Mouse (Mus musculus): ENCODE results near the gene Timm50. TPM values are rescaled to one million over a fixed set of nuclear protein-coding genes. Genes with fewer than 3 reads are reported as not detected.
A peak's percentile ranks its signal among the peaks of the same experiment; 100 is the strongest.

Gene Timm50
- polyA plus RNA-seq, 1 experiment: 153 TPM

DNA sequence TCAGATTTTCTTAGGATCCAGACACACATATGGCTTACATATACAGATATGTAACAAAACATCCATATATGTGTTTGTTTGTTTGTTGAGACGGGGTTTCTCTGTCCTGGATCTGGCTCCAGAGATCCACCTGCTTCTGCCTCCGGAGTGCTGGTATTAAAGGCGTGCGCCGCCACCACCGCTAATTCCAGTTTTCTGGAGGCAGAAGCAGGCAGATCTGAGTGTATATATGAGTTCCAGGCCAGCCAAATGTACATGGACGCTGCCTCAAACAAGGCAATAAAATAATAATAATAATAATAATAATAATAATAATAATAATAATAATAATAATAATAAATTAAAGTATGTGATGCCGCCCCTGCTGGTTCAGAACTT is 34.6 kb downstream of the Timm50 start:
- H3K9me3 ChIP-seq: no peaks in the 10 kb centered on the region
- H3K27me3 ChIP-seq (replicated peaks): peaks cover 7% of the 10 kb centered on the region
- H3K36me3 ChIP-seq (replicated peaks; ENCODE audit: low read length): no peaks in the 10 kb centered on the region
- peaks cover 10% of the 10 kb centered on the region for H3K4me1 ChIP-seq
- TF ChIP-seq GATA1 (IDR thresholded peaks at IDR 0.05; ENCODE audit: borderline replicate concordance, low read length) (no peak), FLI1 (IDR thresholded peaks at IDR 0.05; ENCODE audit: low read length) (no peak)
- H3K4me3 ChIP-seq (replicated peaks): peak overlapping the region; percentile 96

DNA sequence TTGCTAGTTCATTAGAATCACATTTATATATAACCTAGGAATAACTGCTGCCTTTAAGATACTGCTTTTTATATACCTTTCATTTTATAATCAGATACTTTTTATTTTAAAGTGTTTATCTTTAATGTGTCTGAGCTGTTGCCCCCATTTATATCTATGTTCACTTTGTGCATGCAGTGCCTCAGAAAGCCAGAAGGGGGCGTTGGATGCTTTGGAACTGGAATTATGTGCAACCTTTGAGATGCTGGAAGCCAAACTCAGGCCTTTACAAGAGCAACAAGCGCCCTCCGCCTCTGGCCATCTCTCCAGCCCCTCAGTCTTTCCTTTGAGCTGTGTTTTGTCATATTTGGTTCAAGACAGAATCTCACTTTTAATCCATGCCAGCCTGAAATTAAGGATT is 40.1 kb downstream of the Timm50 start:
- peaks cover 6% of the 10 kb centered on the region; the same call in 1 of the 2 replicates for H3K9me3 ChIP-seq
- H3K27me3 ChIP-seq (replicated peaks): peaks cover 20% of the 10 kb centered on the region
- peaks cover 13% of the 10 kb centered on the region for H3K4me1 ChIP-seq
- TF ChIP-seq FLI1 (IDR thresholded peaks at IDR 0.05; ENCODE audit: low read length): no peak
- no peak for TF ChIP-seq GATA1 (IDR thresholded peaks at IDR 0.05; ENCODE audit: borderline replicate concordance, low read length)
- no peak overlapping the region for H3K4me3 ChIP-seq (replicated peaks)
- H3K36me3 ChIP-seq (replicated peaks; ENCODE audit: low read length): no peaks in the 10 kb centered on the region

DNA sequence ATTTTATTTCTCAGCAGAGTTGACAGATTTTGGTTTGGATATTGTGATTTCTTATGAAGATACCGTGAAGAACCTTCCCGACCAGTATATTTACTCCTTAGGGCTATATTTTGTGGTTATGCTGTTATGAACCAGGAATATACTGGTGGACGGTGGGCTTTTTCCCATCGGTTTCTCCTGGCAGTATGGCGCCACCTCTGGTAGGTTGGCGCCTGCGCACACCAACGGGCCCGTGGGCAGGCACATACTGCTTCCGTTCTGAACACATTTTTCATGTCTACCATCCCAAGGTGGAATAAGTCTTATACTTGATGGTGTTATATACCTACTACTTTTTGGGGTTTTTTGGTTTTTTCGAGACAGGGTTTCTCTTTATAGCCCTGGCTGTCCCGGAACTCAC is 42.5 kb downstream of the Timm50 start:
- Histone ChIP-seq H3K9me3 (peaks cover 6% of the 10 kb centered on the region; the same call in 1 of the 2 replicates), H3K27me3 (replicated peaks) (peaks cover 26% of the 10 kb centered on the region), H3K36me3 (replicated peaks; ENCODE audit: low read length) (no peaks in the 10 kb centered on the region), H3K4me1 (peaks cover 13% of the 10 kb centered on the region), H3K4me3 (replicated peaks) (no peak overlapping the region)
- TF ChIP-seq GATA1 (IDR thresholded peaks at IDR 0.05; ENCODE audit: borderline replicate concordance, low read length) (no peak), FLI1 (IDR thresholded peaks at IDR 0.05; ENCODE audit: low read length) (no peak)

DNA sequence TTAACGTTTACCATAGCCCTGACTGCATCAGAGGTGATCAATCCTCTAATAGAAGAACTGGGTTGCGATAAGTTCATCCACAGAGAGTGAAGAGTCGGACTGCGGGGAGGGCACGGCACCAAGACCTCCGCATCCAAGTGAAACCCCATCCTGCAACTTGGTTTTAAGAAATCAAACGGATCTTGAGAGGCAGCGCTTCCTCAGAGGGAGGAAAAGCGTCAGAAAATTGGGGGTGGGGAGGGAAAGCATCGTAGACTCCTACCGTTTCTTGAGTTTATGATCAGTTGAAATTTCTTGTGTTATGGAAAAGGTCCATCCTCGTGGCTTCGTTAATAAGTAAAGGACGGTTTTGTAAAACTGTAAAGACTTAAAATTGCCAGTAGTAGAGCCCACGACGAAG is 43.3 kb downstream of the Timm50 start:
- no peak for TF ChIP-seq GATA1 (IDR thresholded peaks at IDR 0.05; ENCODE audit: borderline replicate concordance, low read length)
- TF ChIP-seq FLI1 (IDR thresholded peaks at IDR 0.05; ENCODE audit: low read length): no peak
- Histone ChIP-seq H3K4me1 (peaks cover 13% of the 10 kb centered on the region), H3K4me3 (replicated peaks) (peak overlapping the region; percentile 95), H3K9me3 (peaks cover 6% of the 10 kb centered on the region; the same call in 1 of the 2 replicates), H3K27me3 (replicated peaks) (peaks cover 28% of the 10 kb centered on the region), H3K36me3 (replicated peaks; ENCODE audit: low read length) (no peaks in the 10 kb centered on the region)

DNA sequence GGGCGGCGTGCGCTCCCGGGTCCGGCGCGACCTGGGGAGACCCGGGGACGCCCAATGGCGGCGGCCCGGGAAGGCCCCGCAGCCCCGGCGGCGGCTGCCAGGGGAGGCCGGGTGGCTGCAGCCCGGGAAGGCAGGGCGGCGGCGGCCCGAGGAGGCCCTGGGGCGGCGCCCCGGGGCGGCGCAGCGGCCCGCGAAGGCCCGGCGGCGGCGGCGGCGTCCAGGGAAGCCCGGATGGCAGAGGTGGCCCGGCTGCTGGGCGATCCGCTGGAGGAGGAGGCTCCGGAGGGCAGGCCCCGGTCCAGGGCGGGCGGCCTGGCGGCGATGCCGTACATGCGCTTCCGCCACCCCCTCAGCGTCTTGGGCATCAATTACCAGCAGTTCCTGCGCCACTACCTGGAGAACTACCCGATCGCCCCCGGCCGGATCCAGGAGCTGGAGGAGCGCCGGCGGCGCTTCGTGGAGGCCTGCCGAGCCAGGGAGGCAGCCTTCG is 43.8 kb downstream of the Timm50 start:
- H3K36me3 ChIP-seq (replicated peaks; ENCODE audit: low read length): no peaks in the 10 kb centered on the region
- H3K4me3 ChIP-seq (replicated peaks): peak overlapping the region; percentile 95
- H3K4me1 ChIP-seq: peaks cover 13% of the 10 kb centered on the region
- TF ChIP-seq FLI1 (IDR thresholded peaks at IDR 0.05; ENCODE audit: low read length) (no peak), GATA1 (IDR thresholded peaks at IDR 0.05; ENCODE audit: borderline replicate concordance, low read length) (no peak)
- H3K9me3 ChIP-seq: peaks cover 6% of the 10 kb centered on the region; the same call in 1 of the 2 replicates
- H3K27me3 ChIP-seq (replicated peaks): peaks cover 28% of the 10 kb centered on the region

DNA sequence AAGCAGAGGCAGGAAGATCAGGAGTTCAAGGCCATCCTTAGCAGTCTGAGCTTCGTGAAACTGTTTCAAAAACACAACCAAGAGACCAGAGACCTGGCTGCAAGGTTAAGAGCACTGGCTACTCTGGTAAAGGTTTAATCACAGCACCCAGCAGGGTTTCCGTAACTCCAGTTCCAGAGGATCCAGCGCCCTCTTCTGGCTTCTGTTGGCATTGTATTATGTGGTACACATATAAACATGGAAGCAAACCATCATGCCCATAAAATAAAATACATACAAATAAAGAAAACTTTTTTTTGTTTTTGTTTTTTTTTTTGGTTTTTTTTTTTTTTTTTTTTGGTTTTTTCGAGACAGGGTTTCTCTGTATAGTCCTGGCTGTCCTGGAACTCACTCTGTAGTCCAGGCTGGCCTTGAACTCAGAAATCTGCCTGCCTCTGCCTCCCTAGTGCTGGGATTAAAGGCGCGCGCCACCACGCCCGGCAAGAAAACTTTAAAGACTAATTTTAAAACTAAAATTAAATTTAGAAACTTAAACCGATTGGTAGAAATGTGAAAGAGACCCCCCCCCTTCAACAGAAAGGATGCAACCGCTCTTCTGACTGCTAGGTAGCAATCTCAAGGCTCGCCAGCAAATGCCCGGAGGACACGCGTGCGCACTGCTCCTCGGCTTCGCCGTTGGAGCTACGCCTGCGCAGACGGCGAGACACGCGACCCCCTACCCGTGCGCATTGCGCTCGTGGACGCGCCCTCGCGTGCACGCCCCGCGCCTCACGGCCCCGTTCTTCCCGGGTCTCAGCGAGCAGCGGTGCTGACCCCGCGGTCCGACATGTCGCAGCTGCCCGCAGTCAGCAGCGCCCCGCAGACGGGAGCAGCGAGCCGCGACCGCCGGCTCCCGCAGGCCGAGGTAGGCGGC is 44.5 kb downstream of the Timm50 start, which contains the start of gene Eid2:
Gene Eid2, plus strand, starts transcription at position 753 of the 913 bp plus-strand sequence.
- peaks cover 28% of the 10 kb centered on the region for H3K27me3 ChIP-seq (replicated peaks)
- peaks cover 6% of the 10 kb centered on the region; the same call in 1 of the 2 replicates for H3K9me3 ChIP-seq
- H3K4me1 ChIP-seq: peaks cover 13% of the 10 kb centered on the region
- no peaks in the 10 kb centered on the region for H3K36me3 ChIP-seq (replicated peaks; ENCODE audit: low read length)
- TF ChIP-seq GATA1 (IDR thresholded peaks at IDR 0.05; ENCODE audit: borderline replicate concordance, low read length) (no peak), FLI1 (IDR thresholded peaks at IDR 0.05; ENCODE audit: low read length) (no peak)
- H3K4me3 ChIP-seq (replicated peaks): peak within 1 kb of the TSS; percentile 95

DNA sequence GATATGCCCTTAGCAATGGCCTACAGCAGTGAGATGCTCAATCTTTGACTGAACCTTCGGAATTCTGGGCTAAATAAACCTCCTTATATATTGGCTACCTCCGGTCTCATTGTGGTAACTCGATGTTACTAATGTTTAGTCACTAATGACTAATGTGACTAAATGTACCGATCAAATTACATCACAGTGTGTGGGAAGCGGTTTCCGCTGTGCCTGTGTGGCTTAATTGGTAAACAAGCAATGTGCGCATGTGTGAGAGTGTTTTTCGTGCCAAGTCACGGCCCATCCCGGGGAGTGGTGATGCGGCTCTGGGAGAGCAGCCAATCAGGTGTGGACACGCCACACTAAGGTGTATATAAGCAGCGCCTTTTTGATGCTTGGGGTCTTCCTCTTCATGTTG is 46.5 kb downstream of the Timm50 start:
- Histone ChIP-seq H3K4me3 (replicated peaks) (no peak overlapping the region), H3K9me3 (peaks cover 3% of the 10 kb centered on the region; the same call in 1 of the 2 replicates)
- TF ChIP-seq GATA1 (IDR thresholded peaks at IDR 0.05; ENCODE audit: borderline replicate concordance, low read length) (no peak), FLI1 (IDR thresholded peaks at IDR 0.05; ENCODE audit: low read length) (no peak)

DNA sequence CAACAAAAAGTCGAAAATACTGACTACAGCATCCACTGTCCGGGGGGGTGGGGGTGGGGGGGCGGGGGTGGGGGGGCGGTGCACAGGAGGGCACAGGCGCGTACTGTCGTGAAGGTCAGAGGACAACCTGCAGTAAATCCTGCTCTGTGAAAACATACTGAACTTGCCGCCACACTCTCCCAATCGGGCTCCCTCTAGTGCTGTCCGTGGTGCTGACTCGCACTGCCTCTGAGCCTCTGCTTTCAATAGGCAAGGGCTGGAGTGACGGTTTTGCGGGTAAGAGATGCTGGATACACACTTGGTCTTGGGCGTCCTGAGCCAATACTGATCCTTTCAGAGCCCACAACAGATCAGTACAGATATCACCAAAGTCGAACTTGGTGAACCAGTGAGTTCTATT is 48.1 kb downstream of the Timm50 start:
- Histone ChIP-seq H3K4me1 (peaks cover 12% of the 10 kb centered on the region), H3K9me3 (peaks cover 3% of the 10 kb centered on the region; the same call in 1 of the 2 replicates), H3K27me3 (replicated peaks) (peaks cover 27% of the 10 kb centered on the region), H3K4me3 (replicated peaks) (no peak overlapping the region), H3K36me3 (replicated peaks; ENCODE audit: low read length) (no peaks in the 10 kb centered on the region)
- TF ChIP-seq FLI1 (IDR thresholded peaks at IDR 0.05; ENCODE audit: low read length) (no peak), GATA1 (IDR thresholded peaks at IDR 0.05; ENCODE audit: borderline replicate concordance, low read length) (no peak)

More for the DNA sequence above, 46.5 kb downstream of the Timm50 start:
- Histone ChIP-seq H3K36me3 (replicated peaks; ENCODE audit: low read length) (no peaks in the 10 kb centered on the region), H3K27me3 (replicated peaks) (peaks cover 28% of the 10 kb centered on the region), H3K4me1 (peaks cover 13% of the 10 kb centered on the region)

DNA sequence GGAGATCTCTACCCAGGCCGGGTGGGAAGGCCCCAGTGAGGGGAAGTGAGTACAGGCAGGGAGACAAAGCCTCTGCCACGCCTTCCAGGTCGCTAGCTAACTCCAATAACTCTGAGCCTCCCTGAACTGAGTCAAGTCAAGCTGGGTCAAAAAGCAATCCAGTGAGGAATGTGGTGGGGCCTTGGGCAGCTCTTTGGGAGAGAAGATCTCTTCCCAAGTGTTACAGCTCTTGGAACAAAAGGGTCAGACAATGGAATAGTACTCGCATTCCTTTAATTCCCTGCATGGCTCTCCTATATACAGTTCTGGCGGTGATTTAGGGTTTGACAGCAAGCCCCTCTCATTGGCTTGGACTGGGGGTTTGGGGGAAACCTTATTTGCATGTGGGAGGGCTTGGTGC is 49.0 kb downstream of the Timm50 start:
- no peak overlapping the region for H3K4me3 ChIP-seq (replicated peaks)
- TF ChIP-seq GATA1 (IDR thresholded peaks at IDR 0.05; ENCODE audit: borderline replicate concordance, low read length): no peak
- TF ChIP-seq FLI1 (IDR thresholded peaks at IDR 0.05; ENCODE audit: low read length): no peak
- H3K4me1 ChIP-seq: peaks cover 4% of the 10 kb centered on the region
- peaks cover 3% of the 10 kb centered on the region; the same call in 1 of the 2 replicates for H3K9me3 ChIP-seq
- peaks cover 18% of the 10 kb centered on the region for H3K27me3 ChIP-seq (replicated peaks)
- H3K36me3 ChIP-seq (replicated peaks; ENCODE audit: low read length): no peaks in the 10 kb centered on the region

Other genes starting within 250 kb of the Timm50 start
- gene Fcgbp, start 240.8 kb downstream of the Timm50 start, polyA plus RNA-seq (2012; ENCODE audit: insufficient read depth, low replicate concordance): 0.04 TPM in 1 of 2 replicates, not detected in the other
- not detected in 2 replicates for gene 9530053A07Rik, start 182.6 kb downstream of the Timm50 start, polyA plus RNA-seq (2012; ENCODE audit: insufficient read depth, low replicate concordance)
- gene Fbl, start 142.4 kb downstream of the Timm50 start, polyA plus RNA-seq (2012; ENCODE audit: insufficient read depth, low replicate concordance): 156 and 233 TPM in 2 replicates
- 49.2 and 72.9 TPM in 2 replicates for gene Dyrk1b, start 132.6 kb downstream of the Timm50 start, polyA plus RNA-seq (2012; ENCODE audit: insufficient read depth, low replicate concordance)
- 8.1 and 12.2 TPM in 2 replicates for gene Eid2, start 44.2 kb downstream of the Timm50 start, polyA plus RNA-seq (2012; ENCODE audit: insufficient read depth, low replicate concordance)
- 7.4 and 27.7 TPM in 2 replicates for gene Eid2b, start 34.3 kb downstream of the Timm50 start, polyA plus RNA-seq (2012; ENCODE audit: insufficient read depth, low replicate concordance)
- not detected in 2 replicates for gene Selenov, start 20.9 kb downstream of the Timm50 start, polyA plus RNA-seq (2012; ENCODE audit: insufficient read depth, low replicate concordance)
- 0.22 TPM in 1 of 2 replicates, not detected in the other for gene Dll3, start 9.8 kb downstream of the Timm50 start, polyA plus RNA-seq (2012; ENCODE audit: insufficient read depth, low replicate concordance)
- 73.6 and 93.3 TPM in 2 replicates for gene Supt5, start 26.7 kb upstream of the Timm50 start, polyA plus RNA-seq (2012; ENCODE audit: insufficient read depth, low replicate concordance)
- gene Rps16, start 38.6 kb upstream of the Timm50 start, polyA plus RNA-seq (2012; ENCODE audit: insufficient read depth, low replicate concordance): 495 and 2,789 TPM in 2 replicates
- gene Plekhg2, start 60.5 kb upstream of the Timm50 start, polyA plus RNA-seq (2012; ENCODE audit: insufficient read depth, low replicate concordance): 13.5 and 26.9 TPM in 2 replicates
- 159 and 225 TPM in 2 replicates for gene Zfp36, start 68.2 kb upstream of the Timm50 start, polyA plus RNA-seq (2012; ENCODE audit: insufficient read depth, low replicate concordance)
- 15.2 and 24.0 TPM in 2 replicates for gene Med29, start 80.6 kb upstream of the Timm50 start, polyA plus RNA-seq (2012; ENCODE audit: insufficient read depth, low replicate concordance)
- 38.6 and 78.0 TPM in 2 replicates for gene Paf1, start 80.9 kb upstream of the Timm50 start, polyA plus RNA-seq (2012; ENCODE audit: insufficient read depth, low replicate concordance)
- gene Gmfg, start 125.4 kb upstream of the Timm50 start, polyA plus RNA-seq (2012; ENCODE audit: insufficient read depth, low replicate concordance): 4.7 and 41.3 TPM in 2 replicates
- 3.4 and 4.0 TPM in 2 replicates for gene Lrfn1, start 139.9 kb upstream of the Timm50 start, polyA plus RNA-seq (2012; ENCODE audit: insufficient read depth, low replicate concordance)
- not detected in 2 replicates for gene Ifnl2, start 198.4 kb upstream of the Timm50 start, polyA plus RNA-seq (2012; ENCODE audit: insufficient read depth, low replicate concordance)
- not detected in 2 replicates for gene Ifnl3, start 210.8 kb upstream of the Timm50 start, polyA plus RNA-seq (2012; ENCODE audit: insufficient read depth, low replicate concordance)
- gene Sycn, start 228.8 kb upstream of the Timm50 start, polyA plus RNA-seq (2012; ENCODE audit: insufficient read depth, low replicate concordance): not detected in 2 replicates
- gene Nccrp1, start 235.2 kb upstream of the Timm50 start, polyA plus RNA-seq (2012; ENCODE audit: insufficient read depth, low replicate concordance): 0.28 TPM in 1 of 2 replicates, not detected in the other

Measured in megakaryocyte, embryonic 14.5 days (primary cell).